Mouse (Mus musculus): Measurements from ENCODE around the gene Coro1b.

- TF ChIP-seq USF1 (IDR thresholded peaks at IDR 0.05; ENCODE audit: low read depth, low read length) (no peak), SIN3A (IDR thresholded peaks at IDR 0.05; ENCODE audit: low read length) (no peak), CTCF (conservative IDR thresholded peaks at IDR 0.05 in 1 of 2, IDR thresholded peaks at IDR 0.05 in 1 of 2; ENCODE audit: low read depth in 2 of 2, low read length in 2 of 2) (no peak)
These were observed 400 bp downstream of the Coro1b start for GRCm38 (mm10) chr19:4148819-4149218.
